Mouse (Mus musculus): Measurements from ENCODE around the gene Gm43191. TPM values are rescaled to one million over a fixed set of nuclear protein-coding genes. Genes with fewer than 3 reads are reported as not detected.

Gm43191 gene
- polyA plus RNA-seq (2015; fragmentation: Nextera tagmentation; extraction: Ambion mirVana): not detected in 2 replicates

DNA sequence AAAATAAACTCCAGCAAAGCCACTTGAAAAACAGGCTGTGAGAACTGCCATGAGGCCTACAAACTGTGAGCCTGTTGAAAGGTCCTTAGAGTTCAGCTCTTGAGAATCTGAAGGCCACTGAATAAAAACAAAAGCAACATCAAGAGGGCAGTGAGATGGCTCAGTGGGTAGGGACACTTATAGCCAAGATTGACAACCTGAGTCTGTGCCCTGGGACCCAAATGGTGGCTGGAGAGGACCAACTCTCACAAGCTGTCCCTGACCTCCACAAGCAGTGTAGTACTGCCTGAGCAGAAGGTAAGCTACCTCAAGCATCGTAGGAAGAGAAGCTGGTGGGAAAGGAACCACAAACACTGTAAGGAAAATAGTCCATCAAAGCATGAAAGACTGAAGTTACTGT is at the start of gene Gm43191:
TSS of gene Gm43191 (minus strand) at position 101 of the 400 bp plus-strand sequence.
- H3K27ac ChIP-seq (ENCODE audit: low read length): no peak within 1 kb of the TSS
- no peaks in the 10 kb centered on the region for H3K4me1 ChIP-seq (ENCODE audit: control insufficient read depth, low read depth, low read length)
- H3K4me3 ChIP-seq (ENCODE audit: low read depth, low read length): no peak within 1 kb of the TSS
- 81% methylated on average over 1 of the region's 1 CpGs for WGBS (ENCODE audit: insufficient replicate concordance)
- no peak within 1 kb of the TSS for H3K9ac ChIP-seq (ENCODE audit: low read depth, low read length)
- ATAC-seq (ENCODE audit: low read depth): no peak
- H3K9me3 ChIP-seq (replicated peaks; ENCODE audit: control insufficient read depth, low read length): no peaks in the 10 kb centered on the region
- H3K36me3 ChIP-seq (ENCODE audit: control insufficient read depth, insufficient read depth): peaks cover 2% of the 10 kb centered on the region; the same call in 1 of the 2 replicates
- H3K27me3 ChIP-seq (ENCODE audit: control insufficient read depth, insufficient read depth, low read depth, low read length): no peaks in the 10 kb centered on the region
- H3K4me2 ChIP-seq (ENCODE audit: low read depth, low read length): no peak within 1 kb of the TSS

- Histone ChIP-seq H3K27me3 (ENCODE audit: control insufficient read depth, insufficient read depth, low read depth, low read length) (no peaks in the 10 kb centered on the region), H3K4me2 (ENCODE audit: low read depth, low read length) (no peak overlapping the region), H3K9me3 (replicated peaks; ENCODE audit: control insufficient read depth, low read length) (no peaks in the 10 kb centered on the region), H3K4me3 (ENCODE audit: low read depth, low read length) (no peak overlapping the region), H3K4me1 (ENCODE audit: control insufficient read depth, low read depth, low read length) (no peaks in the 10 kb centered on the region), H3K27ac (ENCODE audit: low read length) (no peak overlapping the region), H3K9ac (ENCODE audit: low read depth, low read length) (no peak overlapping the region), H3K36me3 (ENCODE audit: control insufficient read depth, insufficient read depth) (no peaks in the 10 kb centered on the region)
- no peak for ATAC-seq (ENCODE audit: low read depth)
- 52% methylated on average over 2 of the region's 2 CpGs for WGBS (ENCODE audit: insufficient replicate concordance)
Observed at GRCm38 (mm10) chr3:116729483-116730174, 48.6 kb upstream of the Gm43191 start.

DNA sequence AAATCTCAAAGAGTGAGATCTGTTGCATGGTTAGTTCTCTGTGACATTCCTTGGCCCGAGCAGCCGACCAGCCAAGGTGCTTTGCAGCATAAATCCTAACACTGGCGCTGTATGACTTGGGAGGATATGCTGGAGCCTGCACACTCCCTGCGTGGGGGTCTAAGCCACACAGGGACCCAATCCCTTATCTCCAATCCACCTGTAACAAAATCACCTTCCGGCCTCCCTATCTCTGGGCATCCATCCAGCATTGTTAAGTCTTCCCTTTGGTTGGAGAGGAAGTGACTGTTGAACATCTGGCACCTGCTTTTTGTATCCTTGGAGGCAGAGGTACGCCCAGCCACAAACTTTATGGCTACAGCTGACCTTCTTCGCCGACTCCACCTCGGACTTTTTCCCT is 45.7 kb upstream of the Gm43191 start:
- H3K36me3 ChIP-seq (ENCODE audit: control insufficient read depth, insufficient read depth): no peaks in the 10 kb centered on the region
- no peak overlapping the region for H3K9ac ChIP-seq (ENCODE audit: low read depth, low read length)
- no peak overlapping the region for H3K4me2 ChIP-seq (ENCODE audit: low read depth, low read length)
- H3K27ac ChIP-seq (ENCODE audit: low read length): no peak overlapping the region
- no peak overlapping the region for H3K4me3 ChIP-seq (ENCODE audit: low read depth, low read length)
- no peaks in the 10 kb centered on the region for H3K27me3 ChIP-seq (ENCODE audit: control insufficient read depth, insufficient read depth, low read depth, low read length)
- WGBS (ENCODE audit: insufficient replicate concordance): 43% methylated on average over 9 of the region's 9 CpGs
- no peaks in the 10 kb centered on the region for H3K4me1 ChIP-seq (ENCODE audit: control insufficient read depth, low read depth, low read length)
- no peak for ATAC-seq (ENCODE audit: low read depth)
- no peaks in the 10 kb centered on the region for H3K9me3 ChIP-seq (replicated peaks; ENCODE audit: control insufficient read depth, low read length)

- ATAC-seq (ENCODE audit: low read depth): no peak
- Histone ChIP-seq H3K4me2 (ENCODE audit: low read depth, low read length) (no peak overlapping the region), H3K27ac (ENCODE audit: low read length) (no peak overlapping the region), H3K27me3 (ENCODE audit: control insufficient read depth, insufficient read depth, low read depth, low read length) (no peaks in the 10 kb centered on the region), H3K9me3 (replicated peaks; ENCODE audit: control insufficient read depth, low read length) (no peaks in the 10 kb centered on the region), H3K9ac (ENCODE audit: low read depth, low read length) (no peak overlapping the region), H3K4me1 (ENCODE audit: control insufficient read depth, low read depth, low read length) (no peaks in the 10 kb centered on the region), H3K36me3 (ENCODE audit: control insufficient read depth, insufficient read depth) (no peaks in the 10 kb centered on the region), H3K4me3 (ENCODE audit: low read depth, low read length) (no peak overlapping the region)
- 65% methylated on average over 10 of the region's 10 CpGs for WGBS (ENCODE audit: insufficient replicate concordance)
Observed at GRCm38 (mm10) chr3:116723496-116724481, 42.7 kb upstream of the Gm43191 start.

GRCm38 (mm10) chr3:116722980-116723379 is 41.9 kb upstream of the Gm43191 start:
- Histone ChIP-seq H3K4me1 (ENCODE audit: control insufficient read depth, low read depth, low read length) (no peaks in the 10 kb centered on the region), H3K27me3 (ENCODE audit: control insufficient read depth, insufficient read depth, low read depth, low read length) (no peaks in the 10 kb centered on the region), H3K27ac (ENCODE audit: low read length) (no peak overlapping the region), H3K4me2 (ENCODE audit: low read depth, low read length) (no peak overlapping the region), H3K9me3 (replicated peaks; ENCODE audit: control insufficient read depth, low read length) (no peaks in the 10 kb centered on the region), H3K9ac (ENCODE audit: low read depth, low read length) (no peak overlapping the region), H3K4me3 (ENCODE audit: low read depth, low read length) (no peak overlapping the region), H3K36me3 (ENCODE audit: control insufficient read depth, insufficient read depth) (no peaks in the 10 kb centered on the region)
- WGBS (ENCODE audit: insufficient replicate concordance): 59% methylated on average over 4 of the region's 4 CpGs
- ATAC-seq (ENCODE audit: low read depth): no peak

DNA sequence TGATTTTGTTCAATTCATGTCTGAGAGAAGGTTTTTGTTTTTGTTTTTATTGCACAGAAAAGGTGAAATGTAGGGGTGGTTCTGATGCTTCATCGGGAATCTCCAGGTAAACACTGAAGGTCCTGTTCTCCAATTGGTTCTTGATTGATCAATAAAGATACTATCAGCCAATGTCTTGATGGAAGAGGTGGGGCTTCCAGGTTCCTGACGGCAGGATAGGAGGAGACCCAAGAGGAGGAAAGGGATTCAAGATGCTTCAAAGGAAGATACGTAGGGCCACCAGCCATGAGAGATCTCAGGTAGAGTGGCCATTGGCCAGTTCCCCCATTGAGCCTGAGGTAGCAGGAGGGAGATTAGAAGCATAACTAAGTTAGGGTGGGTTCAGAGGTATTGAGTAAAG is 37.9 kb upstream of the Gm43191 start:
- WGBS (ENCODE audit: insufficient replicate concordance): 54% methylated on average over 3 of the region's 3 CpGs
- ATAC-seq (ENCODE audit: low read depth): no peak
- Histone ChIP-seq H3K4me3 (ENCODE audit: low read depth, low read length) (no peak overlapping the region), H3K36me3 (ENCODE audit: control insufficient read depth, insufficient read depth) (no peaks in the 10 kb centered on the region), H3K4me1 (ENCODE audit: control insufficient read depth, low read depth, low read length) (no peaks in the 10 kb centered on the region), H3K9ac (ENCODE audit: low read depth, low read length) (no peak overlapping the region), H3K27ac (ENCODE audit: low read length) (no peak overlapping the region), H3K4me2 (ENCODE audit: low read depth, low read length) (no peak overlapping the region), H3K27me3 (ENCODE audit: control insufficient read depth, insufficient read depth, low read depth, low read length) (no peaks in the 10 kb centered on the region), H3K9me3 (replicated peaks; ENCODE audit: control insufficient read depth, low read length) (no peaks in the 10 kb centered on the region)

DNA sequence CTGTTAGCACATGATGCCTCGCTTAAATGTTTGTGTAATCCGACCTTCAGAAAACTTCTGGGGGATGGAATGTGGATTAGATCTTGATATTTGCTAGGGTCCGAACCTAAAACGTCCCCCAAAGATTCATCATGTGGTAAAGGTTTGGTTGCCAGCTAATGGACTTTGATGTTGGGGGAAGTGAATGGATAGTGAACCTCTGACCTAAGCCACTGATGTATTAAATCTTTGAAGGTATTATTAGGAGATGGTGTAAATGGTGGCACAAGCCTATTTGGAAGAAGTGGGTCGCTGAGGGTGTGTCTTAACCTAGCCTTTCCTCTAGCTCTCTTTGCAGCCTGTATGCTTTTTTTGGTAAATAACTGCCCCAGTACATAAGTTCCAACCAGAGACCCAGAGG is 32.0 kb upstream of the Gm43191 start:
- 28% methylated on average over 5 of the region's 5 CpGs for WGBS (ENCODE audit: insufficient replicate concordance)
- no peak overlapping the region for H3K27ac ChIP-seq (ENCODE audit: low read length)
- peak overlapping the region; percentile 91 for H3K4me2 ChIP-seq (ENCODE audit: low read depth, low read length)

GRCm38 (mm10) chr3:116712436-116712881 is 31.4 kb upstream of the Gm43191 start, which contains the start of gene Slc35a3:
TSS of gene Slc35a3 (minus strand) at chr3:116712831.
- 4% methylated on average over 8 of the region's 8 CpGs for WGBS (ENCODE audit: insufficient replicate concordance)
- Histone ChIP-seq H3K27me3 (ENCODE audit: control insufficient read depth, insufficient read depth, low read depth, low read length) (no peaks in the 10 kb centered on the region), H3K4me2 (ENCODE audit: low read depth, low read length) (peak within 1 kb of the TSS; percentile 91), H3K9me3 (replicated peaks; ENCODE audit: control insufficient read depth, low read length) (no peaks in the 10 kb centered on the region), H3K9ac (ENCODE audit: low read depth, low read length) (peak within 1 kb of the TSS; percentile 100), H3K4me3 (ENCODE audit: low read depth, low read length) (peak within 1 kb of the TSS; percentile 100), H3K4me1 (ENCODE audit: control insufficient read depth, low read depth, low read length) (peaks cover 21% of the 10 kb centered on the region), H3K27ac (ENCODE audit: low read length) (peak within 1 kb of the TSS; percentile 93), H3K36me3 (ENCODE audit: control insufficient read depth, insufficient read depth) (no peaks in the 10 kb centered on the region)
- no peak for ATAC-seq (ENCODE audit: low read depth)

More for the DNA sequence above, 32.0 kb upstream of the Gm43191 start:
- Histone ChIP-seq H3K27me3 (ENCODE audit: control insufficient read depth, insufficient read depth, low read depth, low read length) (no peaks in the 10 kb centered on the region), H3K9me3 (replicated peaks; ENCODE audit: control insufficient read depth, low read length) (no peaks in the 10 kb centered on the region), H3K4me3 (ENCODE audit: low read depth, low read length) (peak overlapping the region; percentile 100), H3K9ac (ENCODE audit: low read depth, low read length) (peak overlapping the region; percentile 100; the same call in 1 of the 2 replicates), H3K36me3 (ENCODE audit: control insufficient read depth, insufficient read depth) (no peaks in the 10 kb centered on the region), H3K4me1 (ENCODE audit: control insufficient read depth, low read depth, low read length) (peaks cover 21% of the 10 kb centered on the region)
- ATAC-seq (ENCODE audit: low read depth): no peak
